Mouse (Mus musculus) olfactory bulb, adult 2 months (tissue): ENCODE results near the gene Tmem145.

ENCODE experiments used
- CTCF ChIP-seq: fragments of 200-500 bp; IDR thresholded peaks from 2 replicates; pipeline ENCODE4 v1.5.1; 2012; ENCODE audit warnings: low read depth, mild to moderate bottlenecking, low read length, moderate library complexity; ENCODE audit not compliant: insufficient read depth
- POLR2A ChIP-seq: fragments of 200-500 bp; IDR thresholded peaks from 2 replicates; pipeline ENCODE4 v1.6.1; 2012; ENCODE audit warnings: mild to moderate bottlenecking, low read depth, low read length, moderate library complexity; ENCODE audit not compliant: insufficient read depth

GRCm38 (mm10) chr7:25363632-25364031, 57.7 kb downstream of the Tmem145 start:
- TF ChIP-seq CTCF, result no peak
- TF ChIP-seq POLR2A, result no peak
